ENCODE assay signal across 11 mouse cellular contexts in the genomic region with DNA sequence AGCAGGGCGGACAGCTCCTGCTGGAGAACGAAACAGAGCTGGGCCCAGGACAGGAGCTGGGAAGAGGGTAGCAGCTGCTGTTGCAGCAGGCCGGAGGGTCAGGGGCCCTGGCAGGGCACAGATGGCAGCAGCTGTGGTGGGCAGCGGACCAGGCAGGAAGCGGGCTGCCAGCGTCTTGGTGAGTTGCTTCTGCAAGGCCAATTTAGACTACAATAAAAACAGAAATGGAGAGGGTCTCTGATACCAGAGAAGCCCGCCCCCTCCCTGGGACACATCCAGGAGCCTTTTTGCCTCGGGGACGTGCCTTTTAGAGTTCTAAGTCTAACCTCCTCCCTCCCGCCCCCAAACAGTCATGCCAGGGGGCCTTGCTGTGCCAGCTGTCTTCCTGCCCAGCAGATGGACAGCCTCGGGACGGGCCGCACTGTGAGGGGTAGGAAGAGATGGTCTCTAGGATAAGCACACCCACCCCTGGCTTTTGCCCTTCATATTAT. TPM values are rescaled to one million over a fixed set of nuclear protein-coding genes. Genes with fewer than 3 reads are reported as not detected.
DNase-seq lines count a peak whose midpoint lies in the region; ATAC-seq lines count a peak whose summit lies in the region.
"Had no signal": no experiment of that assay in that cellular context is flagged by ENCODE, and none has a peak within 500 bp of the region (broad histone marks: within the 10 kb centered on the region; RNA-seq: fewer than 3 reads in every experiment).

No protein-coding gene starts in this region.

- peak; percentile 34 to 56 for DNase-seq in frontal cortex, postnatal 10 days (ENCODE audit: low spot score in 2 of 2)
- DNase-seq in left cerebral cortex, postnatal 4 days, result peak; percentile 91
- DNase-seq in left cerebral cortex, postnatal 36 days (ENCODE audit: low spot score in 2 of 2), result no peak
- DNase-seq in embryonic facial prominence, embryonic 14.5 days (ENCODE audit: low spot score), result peak; percentile 33
- DNase-seq in spleen, postnatal 10 days (ENCODE audit: low spot score in 2 of 2), result no peak
- no peak for DNase-seq in adrenal gland, adult (ENCODE audit: inconsistent age in 2 of 2, low spot score in 1 of 2)
- DNase-seq: embryo, embryonic 11 days; heart, postnatal 4 days had no signal

- 54% methylated on average over 12 of the region's 13 CpGs for WGBS in embryonic facial prominence, embryonic 14.5 days
- WGBS in hindbrain, embryonic 15.5 days, result 23% methylated on average over 13 of the region's 13 CpGs

- intact Hi-C loops in left cerebral cortex, postnatal 4 days (cut with DNase I), result loop anchor here (5.0 kb wide), 1 partner anchor 73 kb away; a partner anchor contains a TSS
- intact Hi-C loops in left cerebral cortex, postnatal 36 days (cut with DNase I), result no loop called here

- no peak for ATAC-seq in frontal cortex, adult (ENCODE audit: low TSS enrichment)
- ATAC-seq in embryonic facial prominence, embryonic 14.5 days (ENCODE audit: low read depth), result no peak
- peak; percentile 57 for ATAC-seq in hindbrain, embryonic 15.5 days (ENCODE audit: low FRiP score, low read depth)

- H3K36me3 ChIP-seq in embryonic facial prominence, embryonic 14.5 days (ENCODE audit: control insufficient read depth, insufficient read depth, low read length), result peaks cover 28% of the 10 kb centered on the region; the same call in 1 of the 2 replicates
- H3K36me3 ChIP-seq in hindbrain, embryonic 15.5 days, result 0 out of 2 replicates have a peak, but pooled peaks cover 12% of the 10 kb centered on the region

- no peaks in the 10 kb centered on the region for H3K27me3 ChIP-seq in embryonic facial prominence, embryonic 14.5 days (replicated peaks; ENCODE audit: control insufficient read depth, insufficient read depth, low read length)
- no peaks in the 10 kb centered on the region for H3K27me3 ChIP-seq in hindbrain, embryonic 15.5 days

- H3K9me3 ChIP-seq in embryonic facial prominence, embryonic 14.5 days (ENCODE audit: control insufficient read depth, low read length), result no peaks in the 10 kb centered on the region
- H3K9me3 ChIP-seq in hindbrain, embryonic 15.5 days, result no peaks in the 10 kb centered on the region

- H3K4me2 ChIP-seq in embryonic facial prominence, embryonic 14.5 days (ENCODE audit: low read depth, low read length), result no peak overlapping the region
- H3K4me2 ChIP-seq in hindbrain, embryonic 15.5 days, result no peak overlapping the region

- peak overlapping the region; percentile 6; the same call in 1 of the 2 replicates for H3K9ac ChIP-seq in embryonic facial prominence, embryonic 14.5 days (ENCODE audit: low read depth, low read length)
- H3K9ac ChIP-seq in hindbrain, embryonic 15.5 days, result no peak overlapping the region
- H3K9ac ChIP-seq: liver, embryonic 14.5 days had no signal

- peaks cover 3% of the 10 kb centered on the region for H3K4me1 ChIP-seq in embryonic facial prominence, embryonic 14.5 days (ENCODE audit: control insufficient read depth, insufficient read depth, low read length)
- peaks cover 19% of the 10 kb centered on the region for H3K4me1 ChIP-seq in hindbrain, embryonic 15.5 days (replicated peaks)

- 0 out of 2 replicates have a peak overlapping the region, but pooled peaks have one; percentile 33 for H3K27ac ChIP-seq in embryonic facial prominence, embryonic 14.5 days (replicated peaks; ENCODE audit: low read depth, low read length)
- peak overlapping the region; percentile 43 for H3K27ac ChIP-seq in hindbrain, embryonic 15.5 days (replicated peaks)
- H3K27ac ChIP-seq: liver, embryonic 14.5 days had no signal

- H3K4me3 ChIP-seq in embryonic facial prominence, embryonic 14.5 days (ENCODE audit: low read depth, low read length), result no peak overlapping the region
- H3K4me3 ChIP-seq in hindbrain, embryonic 15.5 days, result no peak overlapping the region

RNA-seq across cellular contexts. Expression of a gene that starts 8.9 kb away (rescaled TPM):
- total RNA-seq in left cerebral cortex, postnatal 4 days (2021), result 100 to 1,000 TPM; 276 to 297 TPM
- 100 to 1,000 TPM; 215 to 247 TPM for total RNA-seq in left cerebral cortex, postnatal 36 days (2021)
- 58.2 and 64.5 TPM in 2 replicates for polyA plus RNA-seq in embryonic facial prominence, embryonic 14.5 days (2014; fragmentation: Nextera tagmentation; extraction: Ambion mirVana)
- polyA plus RNA-seq in hindbrain, embryonic 15.5 days (2015; fragmentation: Nextera tagmentation; extraction: Ambion mirVana), result 278 and 296 TPM in 2 replicates

RNA-seq across cellular contexts. Expression of a gene that starts 9.9 kb away (rescaled TPM):
- total RNA-seq in left cerebral cortex, postnatal 4 days (2021), result 10 to 100 TPM; 37.7 to 39.9 TPM
- 10 to 100 TPM; 13.1 to 13.7 TPM for total RNA-seq in left cerebral cortex, postnatal 36 days (2021)
- 67.1 and 81.0 TPM in 2 replicates for polyA plus RNA-seq in embryonic facial prominence, embryonic 14.5 days (2014; fragmentation: Nextera tagmentation; extraction: Ambion mirVana)
- 96.2 and 104 TPM in 2 replicates for polyA plus RNA-seq in hindbrain, embryonic 15.5 days (2015; fragmentation: Nextera tagmentation; extraction: Ambion mirVana)

RNA-seq across cellular contexts. Expression of a gene that starts 54.2 kb away (rescaled TPM):
- total RNA-seq in left cerebral cortex, postnatal 4 days (2021), result 10 to 100 TPM; 25.6 to 29.6 TPM
- 100 to 1,000 TPM; 167 to 298 TPM for total RNA-seq in left cerebral cortex, postnatal 36 days (2021)
- 33.6 and 37.3 TPM in 2 replicates for polyA plus RNA-seq in embryonic facial prominence, embryonic 14.5 days (2014; fragmentation: Nextera tagmentation; extraction: Ambion mirVana)
- 60.1 and 61.3 TPM in 2 replicates for polyA plus RNA-seq in hindbrain, embryonic 15.5 days (2015; fragmentation: Nextera tagmentation; extraction: Ambion mirVana)

Comparison
In these comparisons a context has a peak if more than half of its experiments do, and no peak if none do; other contexts are left out.
1. DNase-seq: peak in frontal cortex, postnatal 10 days (2 of 2), left cerebral cortex, postnatal 4 days (single experiment) and embryonic facial prominence, embryonic 14.5 days (single experiment); none in left cerebral cortex, postnatal 36 days (0 of 2), spleen, postnatal 10 days (0 of 2) and adrenal gland, adult (0 of 2).
2. RNA of a gene that starts 54.2 kb away (total RNA-seq): 167 to 298 TPM in left cerebral cortex, postnatal 36 days; 25.6 to 29.6 TPM in left cerebral cortex, postnatal 4 days; every median in the first group is over 4 times any median in the second.